Mouse (Mus musculus) kidney, embryonic 15.5 days (tissue): ENCODE measurements around the gene Olfr1410. TPM values are rescaled to one million over a fixed set of nuclear protein-coding genes. Genes with fewer than 3 reads are reported as not detected.

Source experiments
- ATAC-seq: fragments of 200-750 bp; cut with Nextera tagmentation; replicated peaks from 2 replicates; pipeline ENCODE4 v1.8.0; 2017; ENCODE audit warnings: moderate TSS enrichment; ENCODE audit not compliant: low FRiP score
- H3K27ac ChIP-seq: fragments of 300-500 bp; sonication (generic); 2 replicates; pipeline ENCODE4 v1.5.1; 2015; ENCODE audit warnings: mild to moderate bottlenecking, inconsistent platforms
- H3K27me3 ChIP-seq: fragments of 300-500 bp; sonication (generic); 2 replicates; pipeline ENCODE4 v1.6.1; 2015; ENCODE audit warnings: inconsistent platforms
- H3K36me3 ChIP-seq: fragments of 300-500 bp; sonication (generic); 2 replicates; pipeline ENCODE4 v1.6.1; 2015; ENCODE audit warnings: inconsistent platforms
- H3K4me1 ChIP-seq: fragments of 300-500 bp; sonication (generic); 2 replicates; pipeline ENCODE4 v1.6.1; 2015; ENCODE audit warnings: inconsistent platforms
- H3K4me2 ChIP-seq: fragments of 300-500 bp; sonication (generic); 2 replicates; pipeline ENCODE4 v1.6.1; 2015; ENCODE audit warnings: moderate library complexity, mild to moderate bottlenecking, inconsistent platforms
- H3K4me3 ChIP-seq: fragments of 300-500 bp; sonication (generic); replicated peaks from 2 replicates; pipeline ENCODE4 v1.5.1; 2015; ENCODE audit warnings: mild to moderate bottlenecking, inconsistent platforms
- H3K9ac ChIP-seq: fragments of 300-500 bp; sonication (generic); 2 replicates; pipeline ENCODE4 v1.6.1; 2015; ENCODE audit warnings: mild to moderate bottlenecking, inconsistent platforms
- H3K9me3 ChIP-seq: fragments of 300-500 bp; sonication (generic); replicated peaks from 2 replicates; pipeline ENCODE4 v1.6.1; 2016; ENCODE audit warnings: inconsistent platforms
- WGBS: fragments of 180-500 bp; shearing (Covaris S2); methylation state at CpG from one replicate; pipeline ENCODE4 v1.1.7; 2015; ENCODE audit warnings: mixed read lengths; 5-methylcytosine and 5-hydroxymethylcytosine counted together
- polyA plus RNA-seq: library from polyadenylated mRNA; unstranded; fragments of >200 nt; fragmentation: Nextera tagmentation; extraction: Ambion mirVana; gene quantifications from 2 replicates; pipeline ENCODE4 v1.2.1, GENCODE M21; 2015

Gene Olfr1410
- polyA plus RNA-seq = not detected in 2 replicates

DNA sequence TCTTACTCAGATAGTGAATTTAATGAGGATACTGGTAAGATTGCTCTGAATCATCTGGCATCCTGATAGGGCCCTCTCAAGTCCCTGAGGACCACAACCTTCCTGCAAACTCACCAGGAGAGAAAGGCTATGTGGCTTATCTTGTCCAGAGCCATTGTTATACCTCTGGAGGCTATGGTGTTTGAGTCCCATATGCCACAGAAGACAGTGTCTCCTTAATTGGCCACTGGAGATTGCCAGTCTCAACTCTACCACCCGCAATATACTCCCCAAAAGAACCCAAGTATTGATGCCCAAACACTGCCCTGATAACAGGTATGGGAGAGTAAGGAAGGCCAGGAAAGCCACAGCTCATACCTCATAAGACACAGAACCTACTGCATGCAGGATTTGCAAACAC, at the start of gene Olfr1410:
Gene Olfr1410, plus strand, starts transcription at position 301 of the 400 bp plus-strand sequence.
- ATAC-seq = no peak
- Histone ChIP-seq H3K27ac (no peak within 1 kb of the TSS), H3K27me3 (peaks cover 14% of the 10 kb centered on the region), H3K9ac (no peak within 1 kb of the TSS), H3K4me1 (no peaks in the 10 kb centered on the region), H3K4me2 (no peak within 1 kb of the TSS), H3K4me3 (no peak within 1 kb of the TSS), H3K9me3 (no peaks in the 10 kb centered on the region), H3K36me3 (no peaks in the 10 kb centered on the region)
- WGBS = 88% methylated on average over 1 of the region's 1 CpGs

DNA sequence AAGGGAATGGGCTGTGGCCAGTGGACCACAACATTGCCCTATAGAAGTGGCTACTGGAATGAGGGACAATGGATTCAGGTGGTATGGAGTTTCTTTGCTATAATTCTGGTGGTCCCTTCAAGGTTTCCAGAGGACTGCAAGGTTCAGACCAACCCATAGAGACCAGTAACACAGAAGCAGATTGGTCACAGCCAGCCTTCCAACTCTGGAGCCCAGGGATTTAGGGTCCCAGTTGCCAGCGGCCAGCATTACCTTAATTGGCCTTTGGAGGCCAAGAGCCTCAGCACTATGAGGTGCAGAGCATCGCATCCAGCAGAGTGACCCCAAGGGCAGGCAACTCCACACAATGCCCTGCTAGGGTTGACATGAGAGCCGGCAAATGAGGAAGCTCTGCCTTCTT, 34.6 kb upstream of the Olfr1410 start, which contains the start of gene Olfr1413:
Gene Olfr1413, plus strand, starts transcription at position 301 of the 400 bp plus-strand sequence.
- Histone ChIP-seq H3K4me2 (no peak within 1 kb of the TSS), H3K9ac (no peak within 1 kb of the TSS), H3K9me3 (no peaks in the 10 kb centered on the region), H3K27ac (no peak within 1 kb of the TSS), H3K4me1 (no peaks in the 10 kb centered on the region), H3K36me3 (no peaks in the 10 kb centered on the region), H3K4me3 (no peak within 1 kb of the TSS), H3K27me3 (no peaks in the 10 kb centered on the region)
- 93% methylated on average over 3 of the region's 3 CpGs for WGBS
- no peak for ATAC-seq

DNA sequence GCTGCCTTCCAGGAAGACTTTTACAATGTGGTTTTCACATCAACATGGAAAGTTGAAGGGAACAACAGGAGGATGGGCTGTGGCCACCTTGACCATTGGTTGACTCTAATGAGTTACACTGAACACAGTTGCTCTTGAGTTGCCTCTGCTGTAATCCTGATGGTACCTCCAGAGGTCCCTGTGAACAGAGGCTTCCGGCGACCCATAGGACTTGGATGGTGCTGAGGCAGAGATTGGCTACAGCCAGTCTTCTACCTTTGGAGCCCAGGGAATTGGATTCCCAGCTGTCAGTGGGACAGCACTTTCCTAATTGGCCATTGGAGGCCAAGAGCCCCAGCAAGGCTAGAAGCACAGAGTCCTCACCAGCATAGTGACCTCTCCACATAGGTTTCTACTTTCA, 20.1 kb upstream of the Olfr1410 start, which contains the start of gene Olfr1412:
Gene Olfr1412, plus strand, starts transcription at position 301 of the 400 bp plus-strand sequence.
- WGBS = 81% methylated on average over 2 of the region's 2 CpGs
- Histone ChIP-seq H3K4me3 (no peak within 1 kb of the TSS), H3K27me3 (no peaks in the 10 kb centered on the region), H3K27ac (no peak within 1 kb of the TSS), H3K4me1 (no peaks in the 10 kb centered on the region), H3K9me3 (no peaks in the 10 kb centered on the region), H3K36me3 (no peaks in the 10 kb centered on the region), H3K9ac (no peak within 1 kb of the TSS), H3K4me2 (no peak within 1 kb of the TSS)
- ATAC-seq = no peak

DNA sequence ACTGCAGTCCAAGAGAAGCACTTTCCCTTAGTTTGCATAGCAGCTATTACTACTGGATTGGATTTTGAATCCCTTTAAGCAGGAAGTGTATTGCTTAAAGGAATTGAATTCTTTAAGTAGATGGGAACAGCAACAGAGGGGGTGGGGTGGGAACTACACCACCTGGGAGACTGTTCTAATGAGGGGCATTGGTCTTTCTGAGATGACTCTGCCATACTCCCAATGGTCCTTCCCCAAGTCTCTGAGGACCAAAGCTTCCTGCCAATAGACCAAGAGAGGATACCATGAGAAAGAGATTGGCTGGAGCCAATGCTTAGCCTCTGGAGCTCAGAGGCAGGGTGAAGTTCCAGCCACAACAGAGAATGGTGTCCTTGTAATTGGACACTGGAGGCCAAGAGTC, 11.5 kb upstream of the Olfr1410 start, which contains the start of gene Olfr1411:
Gene Olfr1411, plus strand, starts transcription at position 301 of the 400 bp plus-strand sequence.
- H3K4me2 ChIP-seq = no peak within 1 kb of the TSS
- ATAC-seq = no peak

DNA sequence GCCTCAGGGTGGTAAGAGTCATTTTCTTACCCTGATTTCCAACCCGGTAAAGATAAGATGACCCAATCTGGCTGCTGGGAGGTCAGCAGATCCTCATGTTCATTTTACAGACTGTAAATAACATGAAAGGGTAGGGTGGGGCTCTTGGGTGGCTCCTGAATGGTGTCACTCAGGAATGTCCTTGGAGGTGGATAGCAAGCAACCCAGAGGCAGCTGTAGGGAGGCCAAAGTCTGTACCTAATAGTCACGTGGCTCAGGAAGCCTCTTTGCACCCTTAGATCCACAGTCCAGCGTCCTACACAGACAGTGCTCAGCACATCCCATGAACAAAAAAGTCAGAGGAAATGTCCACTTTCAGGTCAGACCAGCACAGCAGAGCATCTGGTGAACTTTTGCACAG, 9.6 kb upstream of the Olfr1410 start:
- ATAC-seq = no peak
- no peak overlapping the region for H3K4me3 ChIP-seq
- H3K27me3 ChIP-seq = 0 out of 2 replicates have a peak, but pooled peaks cover 6% of the 10 kb centered on the region
- H3K9me3 ChIP-seq = no peaks in the 10 kb centered on the region
- no peak overlapping the region for H3K27ac ChIP-seq
- H3K9ac ChIP-seq = no peak overlapping the region
- H3K4me1 ChIP-seq = no peaks in the 10 kb centered on the region
- no peaks in the 10 kb centered on the region for H3K36me3 ChIP-seq
- no peak overlapping the region for H3K4me2 ChIP-seq
- 84% methylated on average over 3 of the region's 3 CpGs for WGBS

More for the DNA sequence above, 11.5 kb upstream of the Olfr1410 start, which contains the start of gene Olfr1411:
- Histone ChIP-seq H3K36me3 (no peaks in the 10 kb centered on the region), H3K27ac (no peak within 1 kb of the TSS), H3K27me3 (0 out of 2 replicates have a peak, but pooled peaks cover 6% of the 10 kb centered on the region), H3K4me3 (no peak within 1 kb of the TSS), H3K9ac (no peak within 1 kb of the TSS), H3K4me1 (no peaks in the 10 kb centered on the region), H3K9me3 (no peaks in the 10 kb centered on the region)

DNA sequence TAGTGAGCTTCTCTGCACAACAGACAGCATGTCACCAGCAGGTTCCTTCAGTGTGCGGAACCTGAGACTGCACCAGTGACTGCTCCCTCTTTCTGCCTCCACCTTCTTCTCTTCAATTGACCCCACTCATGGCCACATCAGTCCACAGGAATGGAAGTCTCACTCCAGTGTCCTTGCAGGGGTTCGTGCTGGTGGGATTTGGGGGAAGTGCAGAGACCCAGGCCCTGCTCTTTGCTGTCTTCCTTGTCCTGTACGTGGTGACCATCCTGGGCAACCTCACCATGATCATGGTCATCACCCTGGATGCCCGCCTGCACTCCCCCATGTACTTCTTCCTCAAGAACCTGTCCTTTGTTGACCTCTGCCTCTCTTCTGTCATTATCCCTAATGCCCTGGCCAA, 2.1 kb downstream of the Olfr1410 start:
- Histone ChIP-seq H3K9ac (no peak overlapping the region), H3K4me1 (no peaks in the 10 kb centered on the region), H3K27ac (no peak overlapping the region), H3K4me3 (no peak overlapping the region), H3K9me3 (no peaks in the 10 kb centered on the region), H3K36me3 (no peaks in the 10 kb centered on the region), H3K4me2 (no peak overlapping the region), H3K27me3 (peaks cover 17% of the 10 kb centered on the region)
- ATAC-seq = no peak
- 75% methylated on average over 4 of the region's 4 CpGs for WGBS

DNA sequence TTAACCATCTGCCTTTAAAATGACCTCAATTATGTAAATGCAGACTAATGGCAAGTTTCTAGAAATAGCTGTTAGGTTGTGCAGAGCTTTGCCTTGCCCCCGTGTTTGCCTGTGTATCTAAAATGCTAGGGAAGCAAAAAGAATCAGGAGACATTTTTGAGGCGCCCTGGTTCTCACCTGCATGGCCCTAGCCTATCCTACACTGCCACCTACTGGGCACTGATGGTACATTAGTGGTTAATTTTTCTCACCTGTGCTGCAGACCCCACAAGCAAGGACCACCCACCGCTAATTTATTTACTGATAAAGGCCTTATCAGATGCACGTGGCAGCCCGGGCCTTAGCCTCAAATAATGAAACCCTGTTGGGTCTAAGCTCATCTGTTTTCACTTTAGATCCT, 5.4 kb downstream of the Olfr1410 start:
- WGBS = 5% methylated on average over 5 of the region's 5 CpGs
- H3K4me3 ChIP-seq = no peak overlapping the region
- no peaks in the 10 kb centered on the region for H3K4me1 ChIP-seq
- H3K9me3 ChIP-seq = no peaks in the 10 kb centered on the region
- H3K9ac ChIP-seq = no peak overlapping the region
- ATAC-seq = no peak
- H3K27me3 ChIP-seq = peaks cover 27% of the 10 kb centered on the region
- H3K27ac ChIP-seq = no peak overlapping the region
- no peaks in the 10 kb centered on the region for H3K36me3 ChIP-seq
- no peak overlapping the region for H3K4me2 ChIP-seq

DNA sequence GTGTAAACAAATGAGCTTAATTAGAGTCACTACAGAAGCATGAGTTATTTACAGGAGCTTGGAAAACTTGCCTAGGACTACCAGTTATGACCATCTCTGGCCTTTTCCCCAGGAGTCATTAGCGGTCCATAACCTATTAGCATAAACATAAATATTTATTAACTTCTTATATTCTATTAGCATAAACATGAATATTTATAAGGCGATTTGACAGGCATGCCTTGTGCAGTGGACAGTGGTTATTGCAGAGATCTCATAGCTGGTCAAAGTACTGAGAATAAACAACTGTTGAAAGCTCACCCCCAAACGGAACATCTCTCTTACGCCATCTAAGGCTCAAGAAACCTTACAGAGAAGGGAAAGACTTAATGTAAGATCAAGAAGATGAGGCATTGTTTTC, 7.6 kb downstream of the Olfr1410 start:
- Histone ChIP-seq H3K9ac (no peak overlapping the region), H3K4me2 (no peak overlapping the region), H3K4me1 (no peaks in the 10 kb centered on the region), H3K27me3 (peaks cover 33% of the 10 kb centered on the region), H3K9me3 (no peaks in the 10 kb centered on the region), H3K36me3 (no peaks in the 10 kb centered on the region), H3K4me3 (no peak overlapping the region), H3K27ac (no peak overlapping the region)
- 51% methylated on average over 4 of the region's 4 CpGs for WGBS
- ATAC-seq = no peak

DNA sequence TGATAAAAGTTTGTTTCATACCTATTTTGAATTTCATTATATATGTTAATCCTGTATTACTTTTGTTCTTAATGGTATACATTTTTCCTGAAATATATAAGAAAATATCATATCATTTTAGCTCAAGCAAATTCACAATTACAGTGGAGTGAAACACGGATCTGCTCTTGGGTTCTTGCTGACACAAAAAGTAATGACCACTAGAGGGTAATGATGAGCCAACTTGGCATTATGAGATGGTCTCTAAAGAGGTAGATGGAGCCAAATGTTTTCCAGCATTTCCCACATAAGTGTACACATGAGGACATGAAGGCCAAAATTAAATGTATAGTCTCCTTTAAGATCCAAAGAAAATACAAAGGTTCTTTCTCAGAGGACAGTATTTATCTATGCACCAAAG, 8.9 kb downstream of the Olfr1410 start:
- no peak overlapping the region for H3K9ac ChIP-seq
- no peaks in the 10 kb centered on the region for H3K9me3 ChIP-seq
- H3K36me3 ChIP-seq = no peaks in the 10 kb centered on the region
- H3K4me1 ChIP-seq = no peaks in the 10 kb centered on the region
- no peak overlapping the region for H3K4me3 ChIP-seq
- ATAC-seq = no peak
- 12% methylated on average over 1 of the region's 1 CpGs for WGBS
- H3K27ac ChIP-seq = no peak overlapping the region
- no peak overlapping the region for H3K4me2 ChIP-seq
- peaks cover 32% of the 10 kb centered on the region for H3K27me3 ChIP-seq

DNA sequence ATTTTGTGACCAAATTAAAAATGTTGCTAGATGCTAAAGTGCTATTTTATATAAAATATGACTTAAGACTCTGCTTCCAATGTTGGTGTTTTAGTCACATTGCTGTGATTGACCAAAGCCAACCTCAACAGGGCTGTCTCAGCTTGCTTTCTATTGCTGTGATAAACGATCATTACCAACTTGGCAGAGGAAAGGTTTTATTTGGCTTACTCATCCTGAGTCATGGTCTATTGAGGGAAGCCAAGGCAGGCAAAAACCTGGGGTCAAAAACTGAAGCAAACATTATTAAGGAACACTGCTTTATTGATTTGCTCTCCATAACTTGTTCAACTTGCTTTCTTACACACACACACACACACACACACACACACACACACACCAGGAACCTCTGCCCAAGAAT, 10.5 kb downstream of the Olfr1410 start:
- Histone ChIP-seq H3K9me3 (no peaks in the 10 kb centered on the region), H3K4me2 (no peak overlapping the region), H3K36me3 (no peaks in the 10 kb centered on the region), H3K4me1 (no peaks in the 10 kb centered on the region), H3K27ac (no peak overlapping the region), H3K4me3 (no peak overlapping the region), H3K27me3 (peaks cover 25% of the 10 kb centered on the region), H3K9ac (no peak overlapping the region)
- ATAC-seq = no peak
- WGBS = 68% methylated on average over 1 of the region's 1 CpGs

DNA sequence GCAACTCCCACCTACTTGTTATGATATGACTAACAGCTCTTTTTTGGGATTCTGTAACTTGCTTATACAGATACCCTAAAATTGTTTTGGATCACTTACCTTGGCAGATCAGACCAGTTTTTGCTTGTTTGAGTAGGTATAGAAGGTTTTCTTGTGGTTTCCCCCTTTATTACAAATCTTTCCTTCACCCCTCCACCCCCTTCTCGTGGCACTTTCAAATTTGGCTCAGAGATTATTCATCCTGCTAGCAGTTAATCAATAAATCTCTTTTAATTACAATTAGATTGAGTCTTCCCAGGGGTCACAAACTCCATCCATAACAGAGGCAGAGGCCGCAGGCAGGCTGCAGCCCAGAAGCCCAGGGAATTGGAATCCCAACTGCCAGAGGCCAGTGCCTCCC, 11.9 kb downstream of the Olfr1410 start, which contains the start of gene Olfr12:
Gene Olfr12, plus strand, starts transcription at position 301 of the 400 bp plus-strand sequence.
- Histone ChIP-seq H3K36me3 (no peaks in the 10 kb centered on the region), H3K4me3 (no peak within 1 kb of the TSS), H3K4me1 (no peaks in the 10 kb centered on the region), H3K9me3 (no peaks in the 10 kb centered on the region), H3K27me3 (peaks cover 25% of the 10 kb centered on the region), H3K27ac (no peak within 1 kb of the TSS), H3K9ac (no peak within 1 kb of the TSS), H3K4me2 (no peak within 1 kb of the TSS)
- 67% methylated on average over 2 of the region's 2 CpGs for WGBS
- no peak for ATAC-seq

DNA sequence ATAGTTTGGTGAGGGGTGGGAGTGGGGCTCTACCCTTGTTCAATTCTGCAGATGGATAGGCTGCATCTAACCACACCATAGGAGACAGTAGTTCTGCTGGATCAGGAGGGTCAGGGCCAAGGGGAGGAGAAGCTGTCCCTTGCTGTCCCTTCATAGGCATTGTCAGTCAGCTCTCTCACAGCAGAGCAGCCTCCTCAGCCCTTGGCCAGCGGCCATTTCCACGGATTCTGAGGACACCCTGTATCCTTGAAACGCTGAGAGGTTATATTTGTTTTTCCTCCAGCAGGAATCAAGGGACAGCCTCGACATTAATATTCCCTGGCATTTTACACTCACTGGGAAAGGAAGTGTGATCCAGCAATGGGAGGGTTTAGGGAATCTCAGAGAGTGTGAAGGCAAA, 12.8 kb downstream of the Olfr1410 start:
- 51% methylated on average over 4 of the region's 4 CpGs for WGBS
- Histone ChIP-seq H3K4me1 (no peaks in the 10 kb centered on the region), H3K27ac (no peak overlapping the region), H3K9me3 (no peaks in the 10 kb centered on the region), H3K36me3 (no peaks in the 10 kb centered on the region), H3K4me3 (no peak overlapping the region), H3K4me2 (no peak overlapping the region), H3K27me3 (peaks cover 25% of the 10 kb centered on the region), H3K9ac (no peak overlapping the region)
- no peak for ATAC-seq

DNA sequence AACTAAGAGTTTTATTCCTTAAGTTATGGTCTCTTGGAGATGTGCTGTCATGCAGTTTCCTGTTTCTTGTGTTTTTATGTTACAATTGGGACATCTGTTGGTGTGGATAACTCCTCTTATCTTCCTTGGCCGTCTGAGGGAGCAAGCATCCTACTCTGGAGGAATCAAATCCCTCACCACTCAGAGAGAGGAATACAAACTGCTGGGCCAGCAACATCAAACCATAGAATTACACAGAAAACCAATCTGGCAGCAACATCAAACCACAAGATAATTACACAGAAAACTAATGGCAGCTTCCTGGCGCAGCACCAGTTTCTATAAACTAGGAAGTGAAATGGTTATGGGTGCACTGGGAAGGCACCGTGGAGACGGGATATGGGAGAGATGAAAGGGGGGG, 22.6 kb downstream of the Olfr1410 start:
- Histone ChIP-seq H3K4me2 (no peak overlapping the region), H3K4me3 (no peak overlapping the region), H3K36me3 (no peaks in the 10 kb centered on the region), H3K9me3 (no peaks in the 10 kb centered on the region), H3K9ac (no peak overlapping the region), H3K4me1 (no peaks in the 10 kb centered on the region), H3K27ac (no peak overlapping the region), H3K27me3 (peaks cover 19% of the 10 kb centered on the region)
- ATAC-seq = no peak
- 60% methylated on average over 4 of the region's 4 CpGs for WGBS
